Comparison of ENCODE assay signal across 11 mouse cellular contexts in genomic region chr1:54740936-54741335, GRCm38 (mm10).
DNase-seq lines count a peak whose midpoint lies in the region; ATAC-seq lines count a peak whose summit lies in the region.
"Had no signal": no experiment of that assay in that cellular context is flagged by ENCODE, and none has a peak within 500 bp of the region (broad histone marks: within the 10 kb centered on the region; RNA-seq: fewer than 3 reads in every experiment).

No protein-coding gene starts in this region.

- H3K4me2 ChIP-seq in kidney, embryonic 16.5 days (replicated peaks; ENCODE audit: low read depth, low read length), result no peak overlapping the region

- no peaks in the 10 kb centered on the region for H3K27me3 ChIP-seq in kidney, embryonic 16.5 days (ENCODE audit: insufficient read depth, low read length)
- H3K27me3 ChIP-seq: Patski had no signal

- no peak overlapping the region for H3K27ac ChIP-seq in kidney, embryonic 16.5 days (ENCODE audit: low read length)

- WGBS in kidney, embryonic 16.5 days, result 74% methylated on average over 5 of the region's 5 CpGs

- H3K9ac ChIP-seq in kidney, embryonic 16.5 days (replicated peaks; ENCODE audit: low read length), result no peak overlapping the region

- H3K4me1 ChIP-seq in kidney, embryonic 16.5 days (ENCODE audit: insufficient read depth, low read length), result no peaks in the 10 kb centered on the region

- H3K4me3 ChIP-seq in kidney, embryonic 16.5 days (ENCODE audit: low read length), result no peak overlapping the region
- H3K4me3 ChIP-seq: myocyte had no signal

- no peaks in the 10 kb centered on the region for H3K9me3 ChIP-seq in kidney, embryonic 16.5 days (ENCODE audit: low read length)

- no peak for ATAC-seq in kidney, embryonic 16.5 days (ENCODE audit: low FRiP score, low TSS enrichment)
- ATAC-seq: Patski had no signal

- peak; percentile 29 to 66 for DNase-seq in adrenal gland, adult (ENCODE audit: inconsistent age in 2 of 2, low spot score in 1 of 2)
- DNase-seq in adrenal gland, postnatal 25 days, result no peak
- DNase-seq in kidney, adult 18-20 months, result peak; percentile 53
- peak; percentile 73 for DNase-seq in kidney, adult 9 months
- DNase-seq in lung, postnatal 25 days (ENCODE audit: low spot score), result peak; percentile 83
- DNase-seq in spleen, postnatal 36 days (ENCODE audit: low spot score in 2 of 2), result no peak
- DNase-seq in thymus, postnatal 10 days (ENCODE audit: low spot score in 2 of 2), result no peak
- DNase-seq: gastrocnemius, postnatal 14 days had no signal

- no peaks in the 10 kb centered on the region for H3K36me3 ChIP-seq in kidney, embryonic 16.5 days (ENCODE audit: insufficient read depth, low read length)

Comparison
In these comparisons a context has a peak if more than half of its experiments do, and no peak if none do; other contexts are left out.
1. DNase-seq: peak in adrenal gland, adult (2 of 2), kidney, adult 18-20 months (single experiment), kidney, adult 9 months (single experiment) and lung, postnatal 25 days (single experiment); none in adrenal gland, postnatal 25 days (single experiment), spleen, postnatal 36 days (0 of 2) and thymus, postnatal 10 days (0 of 2).